Mouse (Mus musculus): ENCODE measurements around the gene Fancd2os. TPM values are rescaled to one million over a fixed set of nuclear protein-coding genes. Genes with fewer than 3 reads are reported as not detected.

The Fancd2os gene
- polyA plus RNA-seq, 1 experiment from 2014 or later, result not detected

GRCm38 (mm10) chr6:113599833-113600232 is 682 bp downstream of the Fancd2os start:
- no peaks in the 10 kb centered on the region for H3K27me3 ChIP-seq (ENCODE audit: control insufficient read depth, insufficient read depth, low read length)
- H3K9ac ChIP-seq (ENCODE audit: low read length), result no peak overlapping the region
- H3K4me3 ChIP-seq (ENCODE audit: low read depth, low read length), result no peak overlapping the region
- no peak overlapping the region for H3K27ac ChIP-seq (ENCODE audit: low read depth, low read length)
- H3K4me2 ChIP-seq (ENCODE audit: low read depth), result no peak overlapping the region
- DNase-seq (ENCODE audit: low spot score) (no peak), ATAC-seq (ENCODE audit: insufficient read depth, low FRiP score, low TSS enrichment) (no peak)
- no peaks in the 10 kb centered on the region for H3K4me1 ChIP-seq (ENCODE audit: control insufficient read depth, insufficient read depth, low read length)
- no peaks in the 10 kb centered on the region for H3K36me3 ChIP-seq (ENCODE audit: control insufficient read depth, insufficient read depth, low read length)
- 92% methylated on average over 5 of the region's 5 CpGs for WGBS
- no peaks in the 10 kb centered on the region for H3K9me3 ChIP-seq (ENCODE audit: control insufficient read depth, low read length)

- H3K9me3 ChIP-seq (ENCODE audit: control insufficient read depth, low read length), result no peaks in the 10 kb centered on the region
- ATAC-seq (ENCODE audit: insufficient read depth, low FRiP score, low TSS enrichment), result no peak
- 88% methylated on average over 4 of the region's 4 CpGs for WGBS
- no peak overlapping the region for H3K4me2 ChIP-seq (ENCODE audit: low read depth)
- no peak overlapping the region for H3K27ac ChIP-seq (ENCODE audit: low read depth, low read length)
- no peaks in the 10 kb centered on the region for H3K36me3 ChIP-seq (ENCODE audit: control insufficient read depth, insufficient read depth, low read length)
- no peak overlapping the region for H3K4me3 ChIP-seq (ENCODE audit: low read depth, low read length)
- no peaks in the 10 kb centered on the region for H3K27me3 ChIP-seq (ENCODE audit: control insufficient read depth, insufficient read depth, low read length)
- no peak overlapping the region for H3K9ac ChIP-seq (ENCODE audit: low read length)
- DNase-seq (ENCODE audit: low spot score), result no peak
- H3K4me1 ChIP-seq (ENCODE audit: control insufficient read depth, insufficient read depth, low read length), result no peaks in the 10 kb centered on the region
Observed at GRCm38 (mm10) chr6:113597945-113598344, 2.6 kb downstream of the Fancd2os start.

GRCm38 (mm10) chr6:113592637-113593036 is 7.9 kb downstream of the Fancd2os start:
- Histone ChIP-seq H3K27me3 (ENCODE audit: control insufficient read depth, insufficient read depth, low read length) (no peaks in the 10 kb centered on the region), H3K9ac (ENCODE audit: low read length) (no peak overlapping the region), H3K27ac (ENCODE audit: low read depth, low read length) (no peak overlapping the region), H3K4me3 (ENCODE audit: low read depth, low read length) (no peak overlapping the region), H3K4me1 (ENCODE audit: control insufficient read depth, insufficient read depth, low read length) (no peaks in the 10 kb centered on the region), H3K4me2 (ENCODE audit: low read depth) (no peak overlapping the region), H3K36me3 (ENCODE audit: control insufficient read depth, insufficient read depth, low read length) (no peaks in the 10 kb centered on the region), H3K9me3 (ENCODE audit: control insufficient read depth, low read length) (no peaks in the 10 kb centered on the region)
- WGBS, result 90% methylated on average over 2 of the region's 2 CpGs
- DNase-seq (ENCODE audit: low spot score) (no peak), ATAC-seq (ENCODE audit: insufficient read depth, low FRiP score, low TSS enrichment) (no peak)

GRCm38 (mm10) chr6:113586466-113587183 is 13.9 kb downstream of the Fancd2os start:
- H3K36me3 ChIP-seq (ENCODE audit: control insufficient read depth, insufficient read depth, low read length), result no peaks in the 10 kb centered on the region
- H3K9me3 ChIP-seq (ENCODE audit: control insufficient read depth, low read length), result no peaks in the 10 kb centered on the region
- H3K4me1 ChIP-seq (ENCODE audit: control insufficient read depth, insufficient read depth, low read length), result no peaks in the 10 kb centered on the region
- WGBS, result 82% methylated on average over 5 of the region's 5 CpGs
- H3K9ac ChIP-seq (ENCODE audit: low read length), result no peak overlapping the region
- no peak overlapping the region for H3K27ac ChIP-seq (ENCODE audit: low read depth, low read length)
- DNase-seq (ENCODE audit: low spot score), result no peak
- no peak overlapping the region for H3K4me3 ChIP-seq (ENCODE audit: low read depth, low read length)
- no peaks in the 10 kb centered on the region for H3K27me3 ChIP-seq (ENCODE audit: control insufficient read depth, insufficient read depth, low read length)
- H3K4me2 ChIP-seq (ENCODE audit: low read depth), result no peak overlapping the region
- no peak for ATAC-seq (ENCODE audit: insufficient read depth, low FRiP score, low TSS enrichment)

- H3K27me3 ChIP-seq (ENCODE audit: control insufficient read depth, insufficient read depth, low read length), result no peaks in the 10 kb centered on the region
- H3K4me3 ChIP-seq (ENCODE audit: low read depth, low read length), result no peak overlapping the region
- no peak overlapping the region for H3K4me2 ChIP-seq (ENCODE audit: low read depth)
- H3K27ac ChIP-seq (ENCODE audit: low read depth, low read length), result no peak overlapping the region
- no peak for ATAC-seq (ENCODE audit: insufficient read depth, low FRiP score, low TSS enrichment)
- 91% methylated on average over 5 of the region's 5 CpGs for WGBS
- no peaks in the 10 kb centered on the region for H3K36me3 ChIP-seq (ENCODE audit: control insufficient read depth, insufficient read depth, low read length)
- H3K9ac ChIP-seq (ENCODE audit: low read length), result no peak overlapping the region
- no peaks in the 10 kb centered on the region for H3K9me3 ChIP-seq (ENCODE audit: control insufficient read depth, low read length)
- no peaks in the 10 kb centered on the region for H3K4me1 ChIP-seq (ENCODE audit: control insufficient read depth, insufficient read depth, low read length)
- no peak for DNase-seq (ENCODE audit: low spot score)
Observed at GRCm38 (mm10) chr6:113585065-113585464, 15.4 kb downstream of the Fancd2os start.

- Histone ChIP-seq H3K4me2 (ENCODE audit: low read depth) (no peak overlapping the region), H3K36me3 (ENCODE audit: control insufficient read depth, insufficient read depth, low read length) (no peaks in the 10 kb centered on the region), H3K27ac (ENCODE audit: low read depth, low read length) (no peak overlapping the region), H3K9me3 (ENCODE audit: control insufficient read depth, low read length) (no peaks in the 10 kb centered on the region), H3K4me1 (ENCODE audit: control insufficient read depth, insufficient read depth, low read length) (no peaks in the 10 kb centered on the region), H3K27me3 (ENCODE audit: control insufficient read depth, insufficient read depth, low read length) (no peaks in the 10 kb centered on the region), H3K4me3 (ENCODE audit: low read depth, low read length) (no peak overlapping the region), H3K9ac (ENCODE audit: low read length) (no peak overlapping the region)
- 95% methylated on average over 4 of the region's 4 CpGs for WGBS
- ATAC-seq (ENCODE audit: insufficient read depth, low FRiP score, low TSS enrichment) (no peak), DNase-seq (ENCODE audit: low spot score) (no peak)
Observed at GRCm38 (mm10) chr6:113583023-113583422, 17.5 kb downstream of the Fancd2os start.

GRCm38 (mm10) chr6:113579306-113579705 is 21.2 kb downstream of the Fancd2os start:
- Histone ChIP-seq H3K9me3 (ENCODE audit: control insufficient read depth, low read length) (no peaks in the 10 kb centered on the region), H3K36me3 (ENCODE audit: control insufficient read depth, insufficient read depth, low read length) (no peaks in the 10 kb centered on the region), H3K27ac (ENCODE audit: low read depth, low read length) (no peak overlapping the region), H3K9ac (ENCODE audit: low read length) (no peak overlapping the region), H3K4me2 (ENCODE audit: low read depth) (no peak overlapping the region), H3K4me3 (ENCODE audit: low read depth, low read length) (no peak overlapping the region), H3K4me1 (ENCODE audit: control insufficient read depth, insufficient read depth, low read length) (no peaks in the 10 kb centered on the region), H3K27me3 (ENCODE audit: control insufficient read depth, insufficient read depth, low read length) (no peaks in the 10 kb centered on the region)
- WGBS, result 93% methylated on average over 3 of the region's 3 CpGs
- ATAC-seq (ENCODE audit: insufficient read depth, low FRiP score, low TSS enrichment) (no peak), DNase-seq (ENCODE audit: low spot score) (no peak)

- Histone ChIP-seq H3K4me3 (ENCODE audit: low read depth, low read length) (no peak overlapping the region), H3K4me2 (ENCODE audit: low read depth) (no peak overlapping the region), H3K27ac (ENCODE audit: low read depth, low read length) (no peak overlapping the region), H3K4me1 (ENCODE audit: control insufficient read depth, insufficient read depth, low read length) (no peaks in the 10 kb centered on the region), H3K27me3 (ENCODE audit: control insufficient read depth, insufficient read depth, low read length) (no peaks in the 10 kb centered on the region), H3K36me3 (ENCODE audit: control insufficient read depth, insufficient read depth, low read length) (no peaks in the 10 kb centered on the region), H3K9ac (ENCODE audit: low read length) (no peak overlapping the region), H3K9me3 (ENCODE audit: control insufficient read depth, low read length) (no peaks in the 10 kb centered on the region)
- DNase-seq (ENCODE audit: low spot score) (no peak), ATAC-seq (ENCODE audit: insufficient read depth, low FRiP score, low TSS enrichment) (no peak)
- 95% methylated on average over 6 of the region's 6 CpGs for WGBS
Observed at GRCm38 (mm10) chr6:113576044-113576443, 24.5 kb downstream of the Fancd2os start.

- Histone ChIP-seq H3K27ac (ENCODE audit: low read depth, low read length) (no peak overlapping the region), H3K4me3 (ENCODE audit: low read depth, low read length) (no peak overlapping the region), H3K9ac (ENCODE audit: low read length) (no peak overlapping the region), H3K9me3 (ENCODE audit: control insufficient read depth, low read length) (no peaks in the 10 kb centered on the region), H3K4me1 (ENCODE audit: control insufficient read depth, insufficient read depth, low read length) (no peaks in the 10 kb centered on the region), H3K36me3 (ENCODE audit: control insufficient read depth, insufficient read depth, low read length) (no peaks in the 10 kb centered on the region; the same call in 1 of the 2 replicates), H3K4me2 (ENCODE audit: low read depth) (no peak overlapping the region), H3K27me3 (ENCODE audit: control insufficient read depth, insufficient read depth, low read length) (no peaks in the 10 kb centered on the region)
- DNase-seq (ENCODE audit: low spot score) (no peak), ATAC-seq (ENCODE audit: insufficient read depth, low FRiP score, low TSS enrichment) (no peak)
- 90% methylated on average over 1 of the region's 1 CpGs for WGBS
Observed at GRCm38 (mm10) chr6:113564557-113564956, 36.0 kb downstream of the Fancd2os start.

Measured in neural tube, embryonic 11.5 days (tissue).